Mouse (Mus musculus): ENCODE measurements around the gene Fdxacb1. TPM values are rescaled to one million over a fixed set of nuclear protein-coding genes. Genes with fewer than 3 reads are reported as not detected.

Gene Fdxacb1
- polyA plus RNA-seq, 1 experiment from 2014 or later = 13.4 TPM

- no peak for ATAC-seq (ENCODE audit: low FRiP score)
- no peak overlapping the region for H3K9ac ChIP-seq (ENCODE audit: low read depth, low read length)
- no peak overlapping the region for H3K4me3 ChIP-seq (ENCODE audit: low read depth, low read length)
- DNase-seq (ENCODE audit: low spot score) = no peak
- WGBS = 87% methylated on average over 3 of the region's 3 CpGs
- no peak overlapping the region for H3K27ac ChIP-seq (ENCODE audit: low read depth, low read length)
- H3K9me3 ChIP-seq (ENCODE audit: control insufficient read depth, low read length) = no peaks in the 10 kb centered on the region
- H3K4me1 ChIP-seq (replicated peaks; ENCODE audit: control insufficient read depth, insufficient read depth, low read length) = 0 out of 2 replicates have a peak, but pooled peaks cover 4% of the 10 kb centered on the region
- no peaks in the 10 kb centered on the region for H3K36me3 ChIP-seq (ENCODE audit: control insufficient read depth, insufficient read depth, low read length)
- no peak overlapping the region for H3K4me2 ChIP-seq (replicated peaks; ENCODE audit: low read depth, low read length)
- H3K27me3 ChIP-seq (ENCODE audit: control insufficient read depth, insufficient read depth, low read length) = no peaks in the 10 kb centered on the region
Observed at GRCm38 (mm10) chr9:50742261-50742660, 25.8 kb upstream of the Fdxacb1 start.

GRCm38 (mm10) chr9:50742744-50743143 is 25.3 kb upstream of the Fdxacb1 start:
- no peak for DNase-seq (ENCODE audit: low spot score)
- H3K36me3 ChIP-seq (ENCODE audit: control insufficient read depth, insufficient read depth, low read length) = no peaks in the 10 kb centered on the region
- H3K9ac ChIP-seq (ENCODE audit: low read depth, low read length) = no peak overlapping the region
- no peaks in the 10 kb centered on the region for H3K9me3 ChIP-seq (ENCODE audit: control insufficient read depth, low read length)
- no peaks in the 10 kb centered on the region for H3K27me3 ChIP-seq (ENCODE audit: control insufficient read depth, insufficient read depth, low read length)
- H3K4me3 ChIP-seq (ENCODE audit: low read depth, low read length) = no peak overlapping the region
- H3K27ac ChIP-seq (ENCODE audit: low read depth, low read length) = no peak overlapping the region
- ATAC-seq (ENCODE audit: low FRiP score) = no peak
- WGBS = 73% methylated on average over 2 of the region's 2 CpGs
- H3K4me1 ChIP-seq (replicated peaks; ENCODE audit: control insufficient read depth, insufficient read depth, low read length) = 0 out of 2 replicates have a peak, but pooled peaks cover 4% of the 10 kb centered on the region
- no peak overlapping the region for H3K4me2 ChIP-seq (replicated peaks; ENCODE audit: low read depth, low read length)

- DNase-seq (ENCODE audit: low spot score) = no peak
- Histone ChIP-seq H3K27me3 (ENCODE audit: control insufficient read depth, insufficient read depth, low read length) (no peaks in the 10 kb centered on the region), H3K4me3 (ENCODE audit: low read depth, low read length) (peak overlapping the region; percentile 23), H3K4me1 (replicated peaks; ENCODE audit: control insufficient read depth, insufficient read depth, low read length) (0 out of 2 replicates have a peak, but pooled peaks cover 4% of the 10 kb centered on the region), H3K9me3 (ENCODE audit: control insufficient read depth, low read length) (no peaks in the 10 kb centered on the region), H3K27ac (ENCODE audit: low read depth, low read length) (no peak overlapping the region), H3K36me3 (ENCODE audit: control insufficient read depth, insufficient read depth, low read length) (no peaks in the 10 kb centered on the region), H3K4me2 (replicated peaks; ENCODE audit: low read depth, low read length) (peak overlapping the region; percentile 46), H3K9ac (ENCODE audit: low read depth, low read length) (peak overlapping the region; percentile 45; the same call in 1 of the 2 replicates)
- 13% methylated on average over 7 of the region's 7 CpGs for WGBS
- no peak for ATAC-seq (ENCODE audit: low FRiP score)
Observed at GRCm38 (mm10) chr9:50745806-50746205, 22.2 kb upstream of the Fdxacb1 start.

- H3K4me3 ChIP-seq (ENCODE audit: low read depth, low read length) = peak within 1 kb of the TSS; percentile 23
- H3K9ac ChIP-seq (ENCODE audit: low read depth, low read length) = peak within 1 kb of the TSS; percentile 45; the same call in 1 of the 2 replicates
- DNase-seq (ENCODE audit: low spot score) (peak; percentile 36), ATAC-seq (ENCODE audit: low FRiP score) (no peak)
- H3K27me3 ChIP-seq (ENCODE audit: control insufficient read depth, insufficient read depth, low read length) = no peaks in the 10 kb centered on the region
- 0 out of 2 replicates have a peak, but pooled peaks cover 4% of the 10 kb centered on the region for H3K4me1 ChIP-seq (replicated peaks; ENCODE audit: control insufficient read depth, insufficient read depth, low read length)
- H3K9me3 ChIP-seq (ENCODE audit: control insufficient read depth, low read length) = no peaks in the 10 kb centered on the region
- peak within 1 kb of the TSS; percentile 46 for H3K4me2 ChIP-seq (replicated peaks; ENCODE audit: low read depth, low read length)
- H3K36me3 ChIP-seq (ENCODE audit: control insufficient read depth, insufficient read depth, low read length) = no peaks in the 10 kb centered on the region
- H3K27ac ChIP-seq (ENCODE audit: low read depth, low read length) = no peak within 1 kb of the TSS
- WGBS = 1% methylated on average over 19 of the region's 19 CpGs
Observed at GRCm38 (mm10) chr9:50746214-50746677, 21.8 kb upstream of the Fdxacb1 start, which contains the start of gene 2310030G06Rik. TSS of gene 2310030G06Rik (minus strand) at chr9:50746536.

- H3K27me3 ChIP-seq (ENCODE audit: control insufficient read depth, insufficient read depth, low read length) = no peaks in the 10 kb centered on the region
- DNase-seq (ENCODE audit: low spot score) = no peak
- no peak overlapping the region for H3K27ac ChIP-seq (ENCODE audit: low read depth, low read length)
- H3K4me2 ChIP-seq (replicated peaks; ENCODE audit: low read depth, low read length) = no peak overlapping the region
- no peak for ATAC-seq (ENCODE audit: low FRiP score)
- no peak overlapping the region for H3K4me3 ChIP-seq (ENCODE audit: low read depth, low read length)
- WGBS = 79% methylated on average over 6 of the region's 6 CpGs
- no peaks in the 10 kb centered on the region for H3K9me3 ChIP-seq (ENCODE audit: control insufficient read depth, low read length)
- no peaks in the 10 kb centered on the region for H3K36me3 ChIP-seq (ENCODE audit: control insufficient read depth, insufficient read depth, low read length)
- H3K9ac ChIP-seq (ENCODE audit: low read depth, low read length) = no peak overlapping the region
- H3K4me1 ChIP-seq (replicated peaks; ENCODE audit: control insufficient read depth, insufficient read depth, low read length) = 0 out of 2 replicates have a peak, but pooled peaks cover 4% of the 10 kb centered on the region
Observed at GRCm38 (mm10) chr9:50750706-50751105, 17.3 kb upstream of the Fdxacb1 start.

GRCm38 (mm10) chr9:50751323-50751722 is 16.7 kb upstream of the Fdxacb1 start, which contains the start of gene Cryab:
TSS of gene Cryab (plus strand) at chr9:50751325.
- Histone ChIP-seq H3K36me3 (ENCODE audit: control insufficient read depth, insufficient read depth, low read length) (no peaks in the 10 kb centered on the region), H3K4me1 (replicated peaks; ENCODE audit: control insufficient read depth, insufficient read depth, low read length) (0 out of 2 replicates have a peak, but pooled peaks cover 1% of the 10 kb centered on the region), H3K9me3 (ENCODE audit: control insufficient read depth, low read length) (no peaks in the 10 kb centered on the region), H3K9ac (ENCODE audit: low read depth, low read length) (no peak within 1 kb of the TSS), H3K27ac (ENCODE audit: low read depth, low read length) (no peak within 1 kb of the TSS), H3K4me2 (replicated peaks; ENCODE audit: low read depth, low read length) (no peak within 1 kb of the TSS), H3K4me3 (ENCODE audit: low read depth, low read length) (no peak within 1 kb of the TSS), H3K27me3 (ENCODE audit: control insufficient read depth, insufficient read depth, low read length) (no peaks in the 10 kb centered on the region)
- WGBS = 73% methylated on average over 22 of the region's 22 CpGs
- ATAC-seq (ENCODE audit: low FRiP score) (no peak), DNase-seq (ENCODE audit: low spot score) (no peak)

- DNase-seq (ENCODE audit: low spot score) (no peak), ATAC-seq (ENCODE audit: low FRiP score) (no peak)
- no peak within 1 kb of the TSS for H3K9ac ChIP-seq (ENCODE audit: low read depth, low read length)
- no peaks in the 10 kb centered on the region for H3K36me3 ChIP-seq (ENCODE audit: control insufficient read depth, insufficient read depth, low read length)
- H3K27me3 ChIP-seq (ENCODE audit: control insufficient read depth, insufficient read depth, low read length) = no peaks in the 10 kb centered on the region
- H3K27ac ChIP-seq (ENCODE audit: low read depth, low read length) = no peak within 1 kb of the TSS
- H3K9me3 ChIP-seq (ENCODE audit: control insufficient read depth, low read length) = no peaks in the 10 kb centered on the region
- H3K4me2 ChIP-seq (replicated peaks; ENCODE audit: low read depth, low read length) = no peak within 1 kb of the TSS
- no peak within 1 kb of the TSS for H3K4me3 ChIP-seq (ENCODE audit: low read depth, low read length)
- H3K4me1 ChIP-seq (replicated peaks; ENCODE audit: control insufficient read depth, insufficient read depth, low read length) = no peaks in the 10 kb centered on the region
- WGBS = 71% methylated on average over 14 of the region's 14 CpGs
Observed at GRCm38 (mm10) chr9:50752054-50752602, 15.9 kb upstream of the Fdxacb1 start, which contains the start of gene Hspb2. TSS of gene Hspb2 (minus strand) at chr9:50752354.

- H3K27ac ChIP-seq (ENCODE audit: low read depth, low read length) = no peak overlapping the region
- 73% methylated on average over 17 of the region's 17 CpGs for WGBS
- DNase-seq (ENCODE audit: low spot score) = no peak
Observed at GRCm38 (mm10) chr9:50752784-50753615, 15.0 kb upstream of the Fdxacb1 start.

More at GRCm38 (mm10) chr9:50752784-50753615, 15.0 kb upstream of the Fdxacb1 start:
- Histone ChIP-seq H3K9ac (ENCODE audit: low read depth, low read length) (no peak overlapping the region), H3K27me3 (ENCODE audit: control insufficient read depth, insufficient read depth, low read length) (no peaks in the 10 kb centered on the region), H3K36me3 (ENCODE audit: control insufficient read depth, insufficient read depth, low read length) (no peaks in the 10 kb centered on the region), H3K4me2 (replicated peaks; ENCODE audit: low read depth, low read length) (no peak overlapping the region), H3K4me1 (replicated peaks; ENCODE audit: control insufficient read depth, insufficient read depth, low read length) (no peaks in the 10 kb centered on the region), H3K4me3 (ENCODE audit: low read depth, low read length) (no peak overlapping the region), H3K9me3 (ENCODE audit: control insufficient read depth, low read length) (no peaks in the 10 kb centered on the region)
- ATAC-seq (ENCODE audit: low FRiP score) = no peak
